Mouse (Mus musculus): ENCODE results near the gene Atp13a2.

Gene Atp13a2

DNA sequence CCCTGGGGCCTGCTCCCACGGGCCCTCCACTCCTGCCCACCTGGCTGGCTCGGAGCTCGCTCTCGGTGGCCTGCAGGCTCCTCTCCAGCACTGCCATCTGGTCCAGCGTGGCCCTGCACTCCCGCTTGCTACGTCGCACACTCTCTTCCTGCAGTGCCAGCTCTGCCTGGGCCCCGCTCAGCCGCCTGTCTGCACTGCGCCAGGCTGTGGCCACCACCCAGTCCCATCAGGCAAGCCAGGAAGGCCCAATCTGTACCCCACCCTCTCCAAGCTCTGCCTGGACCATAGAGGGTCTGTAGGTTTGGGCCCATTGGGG, 34.9 kb downstream of the Atp13a2 start:
- no peak for TF ChIP-seq NANOG (IDR thresholded peaks at IDR 0.05; ENCODE audit: borderline replicate concordance, low read length)
- no peak for TF ChIP-seq CTCF (conservative IDR thresholded peaks at IDR 0.05; ENCODE audit: low read length)
- TF ChIP-seq POU5F1 (IDR thresholded peaks at IDR 0.05; ENCODE audit: borderline replicate concordance, low read length), result no peak
- Histone ChIP-seq H3K27me3 (ENCODE audit: insufficient read depth, low read length) (no peaks in the 10 kb centered on the region), H3K9me3 (ENCODE audit: low read length) (no peaks in the 10 kb centered on the region), H3K4me1 (replicated peaks; ENCODE audit: low read depth, low read length) (peaks cover 54% of the 10 kb centered on the region), H3K4me3 (replicated peaks; ENCODE audit: low read length) (no peak overlapping the region; the same call in 1 of the 2 replicates), H3K36me3 (ENCODE audit: insufficient read depth, low read length) (peaks cover 51% of the 10 kb centered on the region)

- no peaks in the 10 kb centered on the region for H3K27me3 ChIP-seq (ENCODE audit: insufficient read depth, low read length)
- peaks cover 41% of the 10 kb centered on the region for H3K4me1 ChIP-seq (replicated peaks; ENCODE audit: low read depth, low read length)
- no peak overlapping the region for H3K4me3 ChIP-seq (replicated peaks; ENCODE audit: low read length)
- TF ChIP-seq NANOG (IDR thresholded peaks at IDR 0.05; ENCODE audit: borderline replicate concordance, low read length) (no peak), POU5F1 (IDR thresholded peaks at IDR 0.05; ENCODE audit: borderline replicate concordance, low read length) (no peak), CTCF (conservative IDR thresholded peaks at IDR 0.05; ENCODE audit: low read length) (no peak)
- H3K36me3 ChIP-seq (ENCODE audit: insufficient read depth, low read length), result peaks cover 58% of the 10 kb centered on the region
- no peaks in the 10 kb centered on the region for H3K9me3 ChIP-seq (ENCODE audit: low read length)
These were observed 37.4 kb downstream of the Atp13a2 start for GRCm38 (mm10) chr4:141024052-141024451.

- H3K9me3 ChIP-seq (ENCODE audit: low read length), result no peaks in the 10 kb centered on the region
- peaks cover 58% of the 10 kb centered on the region for H3K36me3 ChIP-seq (ENCODE audit: insufficient read depth, low read length)
- no peak for TF ChIP-seq POU5F1 (IDR thresholded peaks at IDR 0.05; ENCODE audit: borderline replicate concordance, low read length)
- TF ChIP-seq NANOG (IDR thresholded peaks at IDR 0.05; ENCODE audit: borderline replicate concordance, low read length), result no peak
- no peak for TF ChIP-seq CTCF (conservative IDR thresholded peaks at IDR 0.05; ENCODE audit: low read length)
- peak overlapping the region; percentile 73 for H3K4me3 ChIP-seq (replicated peaks; ENCODE audit: low read length)
- peaks cover 37% of the 10 kb centered on the region for H3K4me1 ChIP-seq (replicated peaks; ENCODE audit: low read depth, low read length)
- 0 out of 2 replicates have a peak, but pooled peaks cover 2% of the 10 kb centered on the region for H3K27me3 ChIP-seq (ENCODE audit: insufficient read depth, low read length)
These were observed 38.3 kb downstream of the Atp13a2 start for GRCm38 (mm10) chr4:141024992-141025391.

GRCm38 (mm10) chr4:141030541-141031206, 44.0 kb downstream of the Atp13a2 start:
- TF ChIP-seq POU5F1 (IDR thresholded peaks at IDR 0.05; ENCODE audit: borderline replicate concordance, low read length), result no peak
- Histone ChIP-seq H3K4me3 (replicated peaks; ENCODE audit: low read length) (no peak overlapping the region), H3K27me3 (ENCODE audit: insufficient read depth, low read length) (0 out of 2 replicates have a peak, but pooled peaks cover 2% of the 10 kb centered on the region), H3K4me1 (replicated peaks; ENCODE audit: low read depth, low read length) (peaks cover 31% of the 10 kb centered on the region), H3K9me3 (ENCODE audit: low read length) (no peaks in the 10 kb centered on the region), H3K36me3 (ENCODE audit: insufficient read depth, low read length) (peaks cover 85% of the 10 kb centered on the region)

DNA sequence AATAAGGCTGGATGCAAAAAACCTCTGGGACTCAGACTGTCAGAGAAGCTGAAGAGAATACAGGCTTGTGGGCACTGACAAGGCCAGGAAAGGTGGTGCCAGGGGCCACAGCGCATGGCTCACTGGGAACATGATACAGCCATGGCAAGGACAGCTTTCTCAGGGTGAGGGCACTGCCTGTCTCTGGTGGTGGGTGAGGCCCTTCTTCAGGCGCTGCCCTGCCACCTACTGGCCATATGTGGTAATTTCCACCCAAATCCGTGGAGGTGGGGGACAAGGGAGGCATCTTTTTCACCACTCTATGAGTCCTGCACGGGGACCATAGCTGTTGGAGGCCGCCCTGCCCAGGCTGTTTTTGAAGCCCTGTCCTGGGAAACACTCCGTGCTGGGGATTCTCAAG, 45.1 kb downstream of the Atp13a2 start:
- peaks cover 36% of the 10 kb centered on the region for H3K4me1 ChIP-seq (replicated peaks; ENCODE audit: low read depth, low read length)
- H3K27me3 ChIP-seq (ENCODE audit: insufficient read depth, low read length), result 0 out of 2 replicates have a peak, but pooled peaks cover 2% of the 10 kb centered on the region
- TF ChIP-seq POU5F1 (IDR thresholded peaks at IDR 0.05; ENCODE audit: borderline replicate concordance, low read length) (no peak), CTCF (conservative IDR thresholded peaks at IDR 0.05; ENCODE audit: low read length) (peak; percentile 90)
- H3K4me3 ChIP-seq (replicated peaks; ENCODE audit: low read length), result no peak overlapping the region
- H3K9me3 ChIP-seq (ENCODE audit: low read length), result no peaks in the 10 kb centered on the region
- H3K36me3 ChIP-seq (ENCODE audit: insufficient read depth, low read length), result peaks cover 91% of the 10 kb centered on the region

- no peak for TF ChIP-seq POU5F1 (IDR thresholded peaks at IDR 0.05; ENCODE audit: borderline replicate concordance, low read length)
- no peak for TF ChIP-seq NANOG (IDR thresholded peaks at IDR 0.05; ENCODE audit: borderline replicate concordance, low read length)
- no peak for TF ChIP-seq CTCF (conservative IDR thresholded peaks at IDR 0.05; ENCODE audit: low read length)
- Histone ChIP-seq H3K27me3 (ENCODE audit: insufficient read depth, low read length) (0 out of 2 replicates have a peak, but pooled peaks cover 2% of the 10 kb centered on the region), H3K4me1 (replicated peaks; ENCODE audit: low read depth, low read length) (peaks cover 33% of the 10 kb centered on the region), H3K9me3 (ENCODE audit: low read length) (no peaks in the 10 kb centered on the region), H3K4me3 (replicated peaks; ENCODE audit: low read length) (peak overlapping the region; percentile 48), H3K36me3 (ENCODE audit: insufficient read depth, low read length) (peaks cover 87% of the 10 kb centered on the region)
These were observed 47.2 kb downstream of the Atp13a2 start for GRCm38 (mm10) chr4:141033606-141034549.

DNA sequence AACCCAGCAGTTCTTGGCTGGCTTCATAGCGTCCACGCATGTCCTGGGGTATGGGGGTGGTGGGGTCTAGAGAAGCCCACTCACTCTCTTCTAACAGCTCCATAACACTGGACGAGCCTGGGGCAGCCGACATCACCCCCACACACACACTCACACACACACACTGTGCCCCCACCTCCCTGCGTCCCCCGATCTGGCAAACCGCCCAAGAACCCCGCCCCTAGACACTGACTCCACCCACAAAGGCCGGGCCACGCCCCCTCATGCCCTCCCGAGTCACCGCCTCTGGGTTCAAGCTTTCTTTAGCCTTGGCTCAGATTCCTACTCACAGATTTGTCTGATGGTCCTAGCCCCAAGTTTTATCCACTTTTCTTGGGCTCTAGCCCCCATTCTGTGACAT, 54.4 kb downstream of the Atp13a2 start:
- Histone ChIP-seq H3K4me3 (replicated peaks; ENCODE audit: low read length) (peak overlapping the region; percentile 66), H3K27me3 (ENCODE audit: insufficient read depth, low read length) (no peaks in the 10 kb centered on the region), H3K36me3 (ENCODE audit: insufficient read depth, low read length) (peaks cover 58% of the 10 kb centered on the region), H3K4me1 (replicated peaks; ENCODE audit: low read depth, low read length) (peaks cover 24% of the 10 kb centered on the region), H3K9me3 (ENCODE audit: low read length) (no peaks in the 10 kb centered on the region)
- TF ChIP-seq POU5F1 (IDR thresholded peaks at IDR 0.05; ENCODE audit: borderline replicate concordance, low read length) (no peak), CTCF (conservative IDR thresholded peaks at IDR 0.05; ENCODE audit: low read length) (no peak), NANOG (IDR thresholded peaks at IDR 0.05; ENCODE audit: borderline replicate concordance, low read length) (no peak)

DNA sequence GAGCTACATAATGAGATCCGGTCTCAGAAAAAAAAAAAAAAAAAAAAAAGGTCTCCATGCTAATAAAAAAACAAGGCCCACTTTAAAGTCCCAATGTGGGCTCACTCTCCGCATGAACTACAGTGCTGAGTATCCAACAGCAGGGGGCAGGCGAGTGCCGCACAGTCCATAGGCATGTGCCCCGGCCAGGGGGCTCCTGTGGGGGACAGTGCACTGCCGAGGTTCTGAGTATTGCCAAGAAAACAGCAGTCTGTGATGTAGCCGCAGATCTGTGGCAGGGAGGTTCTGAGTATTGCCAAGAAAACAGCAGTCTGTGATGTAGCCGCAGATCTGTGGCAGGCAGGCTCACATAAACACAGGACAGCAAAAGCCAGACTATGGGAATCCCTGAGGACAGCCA, 58.1 kb downstream of the Atp13a2 start:
- TF ChIP-seq CTCF (conservative IDR thresholded peaks at IDR 0.05; ENCODE audit: low read length), result peak; percentile 66
- TF ChIP-seq NANOG (IDR thresholded peaks at IDR 0.05; ENCODE audit: borderline replicate concordance, low read length), result no peak
- no peak for TF ChIP-seq POU5F1 (IDR thresholded peaks at IDR 0.05; ENCODE audit: borderline replicate concordance, low read length)
- H3K27me3 ChIP-seq (ENCODE audit: insufficient read depth, low read length), result no peaks in the 10 kb centered on the region
- no peaks in the 10 kb centered on the region for H3K9me3 ChIP-seq (ENCODE audit: low read length)
- peaks cover 56% of the 10 kb centered on the region for H3K36me3 ChIP-seq (ENCODE audit: insufficient read depth, low read length)
- peaks cover 49% of the 10 kb centered on the region for H3K4me1 ChIP-seq (replicated peaks; ENCODE audit: low read depth, low read length)
- H3K4me3 ChIP-seq (replicated peaks; ENCODE audit: low read length), result no peak overlapping the region

Data from E14TG2a.4 (cell line).